Mouse (Mus musculus): Measurements from ENCODE around the gene Npc2. TPM values are rescaled to one million over a fixed set of nuclear protein-coding genes. Genes with fewer than 3 reads are reported as not detected.

The Npc2 gene
- total RNA-seq (2021) = 10 to 100 TPM; 36.7 to 38.0 TPM
- long read RNA-seq, transcript Npc2-201 (4 exons, 3,299 nt) = major isoform, 111 of 117 reads
- long read RNA-seq, partial matches to known transcripts = 4 of 117 reads
- long read RNA-seq, other reads (novel, unspliced or antisense) = 1 of 117 reads

GRCm38 (mm10) chr12:84772726-84773441, at the start of gene Npc2, which contains the start of gene Isca2:
Npc2 (minus strand) TSS chr12:84773152.
Isca2 (plus strand) TSS chr12:84773251.
- peak; percentile 90 to 94 for DNase-seq (ENCODE audit: low spot score in 2 of 2)

DNA sequence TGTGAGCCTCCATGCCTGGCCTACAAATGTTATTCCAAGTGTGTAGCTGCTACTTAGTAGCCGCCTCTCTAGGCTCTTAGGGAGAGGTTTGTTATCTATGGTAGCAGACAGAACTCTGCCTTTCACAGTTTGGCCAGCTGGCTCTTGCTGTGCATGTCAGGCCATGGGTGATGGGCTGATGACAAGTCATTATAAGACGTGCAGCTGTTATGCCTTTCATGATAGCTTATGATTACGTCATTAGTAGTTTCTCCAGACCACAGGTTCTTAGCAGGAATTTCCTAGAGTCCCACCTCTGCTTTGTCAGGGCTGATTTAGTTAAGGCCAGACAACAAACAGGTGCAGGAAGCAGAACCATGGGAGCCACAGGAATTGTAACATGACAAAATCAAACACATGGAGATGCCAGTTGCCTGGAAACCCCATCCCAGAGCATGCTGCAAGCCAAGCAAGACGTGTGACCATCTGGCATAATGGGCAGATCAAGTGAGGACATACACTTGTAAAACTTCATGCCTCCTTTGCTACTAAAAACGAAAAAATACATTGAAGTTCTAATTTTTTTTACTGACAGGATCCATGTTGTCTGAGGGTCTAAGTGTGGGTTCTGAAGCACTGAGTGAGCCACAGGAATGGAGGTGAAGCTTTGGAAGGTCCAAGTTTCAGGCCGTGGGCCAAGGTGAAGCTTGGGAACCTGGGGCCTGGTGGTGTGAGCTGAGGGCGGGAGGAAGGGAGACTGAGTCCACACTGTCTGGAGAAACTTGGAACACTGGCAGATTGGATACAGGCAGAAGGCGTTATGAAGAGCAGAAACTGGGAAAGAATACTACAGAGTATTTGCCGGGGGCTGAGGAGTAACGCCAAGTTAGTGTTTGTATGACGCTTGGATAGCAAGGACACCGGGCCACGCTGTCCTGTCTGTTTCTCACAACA, 46.5 kb upstream of the Npc2 start:
- DNase-seq (ENCODE audit: low spot score in 2 of 2) = peak; percentile 40 to 53

DNA sequence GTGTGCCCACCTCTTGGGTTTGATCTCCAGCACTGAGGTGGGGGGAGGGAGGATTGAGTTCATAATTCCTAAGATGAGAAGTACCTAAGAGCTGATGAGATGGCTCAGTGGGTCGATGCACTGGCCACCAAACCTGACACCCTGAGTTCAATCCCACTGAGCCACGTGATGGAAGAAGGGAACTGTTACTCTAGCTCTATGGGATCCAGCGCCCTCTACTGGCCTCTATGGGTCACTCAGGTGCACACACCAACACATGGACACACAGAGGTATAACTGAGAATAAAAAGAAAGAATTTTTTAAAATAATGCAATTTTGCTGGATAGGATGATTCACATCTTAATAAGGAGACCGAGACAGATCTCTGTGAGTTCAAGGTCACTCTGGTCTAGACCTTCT, 45.5 kb upstream of the Npc2 start:
- no peak for DNase-seq (ENCODE audit: low spot score in 2 of 2)

DNA sequence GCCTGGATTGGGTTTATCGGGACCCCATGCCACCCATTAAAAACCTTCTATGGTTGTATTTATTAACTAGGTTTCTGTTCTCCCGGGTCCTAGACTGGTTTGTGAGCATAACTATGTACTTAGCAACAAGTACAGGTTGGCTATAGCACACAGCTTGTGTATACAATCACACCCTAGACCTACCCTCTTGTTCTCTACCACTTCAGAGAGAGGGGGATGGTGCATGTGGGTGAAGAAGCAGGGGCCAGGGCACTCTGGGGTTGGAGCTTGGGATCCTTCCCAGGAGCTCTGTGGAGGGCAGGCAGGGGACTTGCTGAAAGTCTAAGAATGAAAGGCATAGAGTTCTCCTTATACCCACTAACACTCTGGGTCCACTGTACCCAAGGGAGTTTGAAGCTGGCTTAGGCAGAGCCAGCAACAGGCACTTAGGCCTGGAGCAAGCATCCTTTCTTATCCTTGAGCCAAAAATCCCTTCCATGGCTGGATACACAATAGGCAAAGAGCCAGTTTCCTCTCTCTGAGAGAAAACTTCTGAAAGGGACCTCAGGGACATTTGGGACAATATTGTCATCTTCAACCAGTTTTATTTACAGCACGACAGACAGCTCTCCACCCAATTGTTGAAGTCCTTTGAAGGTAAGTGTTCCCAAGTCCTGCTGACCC, 41.8 kb upstream of the Npc2 start:
- no peak for DNase-seq (ENCODE audit: low spot score in 2 of 2)

GRCm38 (mm10) chr12:84813773-84814172, 40.8 kb upstream of the Npc2 start:
- no peak for DNase-seq (ENCODE audit: low spot score in 2 of 2)

DNA sequence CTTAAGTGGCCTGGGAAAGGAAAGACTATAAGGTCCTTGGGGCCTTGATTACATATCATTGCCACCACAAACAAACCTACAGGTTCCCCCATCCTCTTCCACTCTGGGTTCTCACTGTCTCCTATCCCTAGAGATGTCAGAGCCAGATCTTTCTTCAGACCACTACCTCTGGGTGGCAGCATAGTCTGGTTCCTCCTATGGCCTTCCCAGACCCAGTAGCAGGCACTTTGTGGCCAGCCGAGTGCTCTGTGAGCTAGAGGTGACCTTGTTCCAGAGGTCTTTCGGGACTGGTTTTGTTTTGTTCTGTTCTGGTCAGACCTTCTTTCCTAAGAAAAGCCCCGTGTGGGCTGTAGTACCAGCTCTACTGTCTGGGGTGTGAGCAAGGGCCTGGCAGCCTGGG, 39.1 kb upstream of the Npc2 start:
- DNase-seq (ENCODE audit: low spot score in 2 of 2) = no peak

DNA sequence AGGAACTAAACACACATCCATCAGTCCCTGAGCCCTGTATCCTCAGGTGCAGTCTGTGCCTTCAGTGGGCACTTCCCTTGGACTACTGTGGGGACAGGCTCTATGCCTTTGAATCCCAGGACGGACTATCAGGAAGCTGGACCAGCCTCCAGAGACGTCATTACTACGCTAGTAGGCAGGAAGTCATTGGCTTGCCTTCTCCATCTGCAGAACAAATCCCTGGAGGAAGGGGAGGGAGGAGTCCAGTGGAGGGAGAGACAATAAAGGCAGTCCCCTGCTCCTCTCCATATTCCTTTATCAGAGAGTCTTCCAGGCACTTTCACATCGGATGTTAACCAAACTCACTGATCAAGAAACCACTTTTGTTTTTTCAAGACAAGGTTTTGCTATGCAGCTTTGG, 38.6 kb upstream of the Npc2 start:
- no peak for DNase-seq (ENCODE audit: low spot score in 2 of 2)

- DNase-seq (ENCODE audit: low spot score in 2 of 2) = no peak
Observed at GRCm38 (mm10) chr12:84810810-84811209, 37.9 kb upstream of the Npc2 start.

DNA sequence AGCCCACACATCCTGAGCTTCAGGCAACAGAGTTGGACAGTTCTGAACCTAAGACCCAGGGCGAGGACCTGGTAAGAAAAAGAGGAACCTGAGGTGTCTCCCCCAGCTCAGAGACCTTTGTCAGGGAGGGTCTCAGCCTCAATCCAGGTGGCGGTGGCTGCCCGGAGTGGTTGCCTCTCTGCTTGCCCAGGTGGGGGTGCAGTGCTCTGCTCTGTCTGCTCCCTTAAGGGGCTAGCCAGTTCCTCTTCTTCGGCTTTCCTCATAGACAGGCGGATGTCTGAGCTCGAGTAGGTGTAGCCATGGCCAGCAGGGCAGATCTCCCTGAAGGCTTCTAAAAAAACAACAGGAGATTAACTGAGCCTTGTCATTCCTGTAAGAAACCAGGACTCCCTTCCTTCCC, 36.1 kb upstream of the Npc2 start:
- DNase-seq (ENCODE audit: low spot score in 2 of 2) = no peak

DNA sequence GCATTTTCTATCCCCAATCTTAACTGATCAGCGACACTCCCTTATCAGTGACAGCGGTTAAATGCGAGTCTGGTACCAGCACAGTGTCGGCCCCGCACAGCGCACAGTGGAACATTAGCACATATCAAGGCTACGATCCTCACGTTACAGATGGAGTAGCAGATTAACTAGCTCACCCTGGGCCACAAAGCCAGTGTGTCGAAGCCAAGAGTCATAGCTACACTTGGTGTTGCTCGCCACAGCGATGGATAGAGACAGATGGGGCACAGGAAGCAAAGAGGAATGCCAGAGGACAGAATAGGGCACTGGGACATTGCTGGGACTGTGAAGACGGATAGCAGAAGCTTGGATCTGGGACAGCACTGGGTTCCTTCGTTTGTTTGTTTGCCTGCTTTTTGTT, 34.4 kb upstream of the Npc2 start:
- no peak for DNase-seq (ENCODE audit: low spot score in 2 of 2)

- no peak for DNase-seq (ENCODE audit: low spot score in 2 of 2)
Observed at GRCm38 (mm10) chr12:84806726-84807125, 33.8 kb upstream of the Npc2 start.

GRCm38 (mm10) chr12:84806010-84806409, 33.1 kb upstream of the Npc2 start:
- no peak for DNase-seq (ENCODE audit: low spot score in 2 of 2)

DNA sequence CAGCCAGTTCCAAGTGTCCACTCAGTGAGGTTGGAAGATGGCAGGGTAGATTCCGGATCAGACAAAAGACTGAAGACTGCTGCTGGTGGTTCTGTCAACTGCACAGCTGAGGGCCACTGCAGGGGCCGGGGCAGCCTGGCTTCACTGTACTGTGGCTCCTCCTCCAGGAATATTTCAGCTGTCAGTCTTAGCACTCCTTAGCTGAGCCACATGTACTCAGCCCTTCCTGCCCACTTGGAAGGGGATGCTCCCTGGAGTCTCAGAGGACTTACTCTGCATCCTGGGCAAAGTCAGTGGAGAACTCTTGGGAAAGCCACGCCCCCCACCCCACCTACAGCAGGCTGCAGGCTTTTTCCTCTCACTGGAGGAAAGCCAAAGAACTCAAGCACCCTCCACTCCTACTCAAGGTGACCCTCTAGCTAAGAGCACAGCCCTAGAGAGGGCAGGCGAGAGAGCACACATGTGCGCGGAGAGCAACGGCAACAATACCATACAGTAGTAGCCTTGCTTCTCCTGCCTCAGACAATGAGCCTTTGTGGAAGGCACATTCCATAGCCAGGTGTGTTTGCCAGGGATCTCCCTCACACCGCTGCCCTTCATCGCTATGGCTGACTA, 32.4 kb upstream of the Npc2 start:
- DNase-seq (ENCODE audit: low spot score in 2 of 2) = no peak

DNA sequence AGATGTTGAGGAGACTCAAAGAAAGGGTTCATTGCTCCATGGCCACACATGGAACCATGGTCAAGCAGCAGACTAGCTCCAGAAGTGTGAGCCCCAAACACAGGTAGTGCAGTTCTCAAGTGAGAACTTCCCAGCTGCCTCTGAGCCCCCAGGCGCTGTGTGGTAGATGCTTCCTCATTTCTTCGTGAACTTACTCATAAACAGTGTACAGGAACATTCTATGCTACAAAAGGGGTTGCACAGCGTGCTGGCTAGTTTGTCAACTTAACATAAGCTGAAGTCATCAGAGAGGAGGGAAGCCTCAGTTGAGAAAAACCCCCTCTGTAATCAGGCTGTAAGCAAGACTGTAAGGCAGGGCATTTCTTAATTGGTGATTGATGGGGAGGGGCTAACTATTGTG, 29.7 kb upstream of the Npc2 start:
- DNase-seq (ENCODE audit: low spot score in 2 of 2) = no peak

DNA sequence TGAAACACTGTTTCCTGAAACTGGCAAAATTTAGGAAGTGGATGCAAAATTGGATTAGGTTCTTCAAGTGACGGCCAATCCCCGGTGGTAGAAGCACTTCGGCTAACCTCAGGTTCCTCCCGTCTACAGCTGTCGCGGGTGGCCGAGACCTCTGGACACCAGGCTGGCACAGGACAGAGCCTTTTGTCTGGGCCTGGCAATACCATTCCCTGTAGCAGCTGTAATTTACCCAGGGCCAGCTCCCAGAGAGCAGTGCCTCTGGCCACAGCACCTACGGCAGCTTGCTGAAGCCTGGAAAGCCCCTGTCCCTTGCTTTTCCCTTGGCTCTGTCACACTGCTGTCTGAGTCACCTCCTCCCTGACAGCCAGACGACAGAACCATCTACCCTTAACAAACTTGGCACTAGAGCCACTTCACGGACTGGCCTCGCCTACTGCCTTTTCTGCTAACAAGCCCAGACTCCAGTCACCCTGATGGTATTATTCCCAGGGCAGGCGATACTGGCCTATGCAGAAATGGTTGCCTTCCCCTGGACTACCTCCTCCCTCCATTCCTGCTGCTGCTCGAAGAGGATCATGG, 28.7 kb upstream of the Npc2 start:
- DNase-seq (ENCODE audit: low spot score in 2 of 2) = no peak

GRCm38 (mm10) chr12:84800419-84800818, 27.5 kb upstream of the Npc2 start:
- DNase-seq (ENCODE audit: low spot score in 2 of 2) = no peak

- DNase-seq (ENCODE audit: low spot score in 2 of 2) = no peak
Observed at GRCm38 (mm10) chr12:84799086-84799485, 26.1 kb upstream of the Npc2 start.

GRCm38 (mm10) chr12:84794647-84795046, 21.7 kb upstream of the Npc2 start:
- DNase-seq (ENCODE audit: low spot score in 2 of 2) = no peak

GRCm38 (mm10) chr12:84792629-84793028, 19.7 kb upstream of the Npc2 start:
- no peak for DNase-seq (ENCODE audit: low spot score in 2 of 2)

GRCm38 (mm10) chr12:84790853-84791252, 17.9 kb upstream of the Npc2 start:
- no peak for DNase-seq (ENCODE audit: low spot score in 2 of 2)

DNA sequence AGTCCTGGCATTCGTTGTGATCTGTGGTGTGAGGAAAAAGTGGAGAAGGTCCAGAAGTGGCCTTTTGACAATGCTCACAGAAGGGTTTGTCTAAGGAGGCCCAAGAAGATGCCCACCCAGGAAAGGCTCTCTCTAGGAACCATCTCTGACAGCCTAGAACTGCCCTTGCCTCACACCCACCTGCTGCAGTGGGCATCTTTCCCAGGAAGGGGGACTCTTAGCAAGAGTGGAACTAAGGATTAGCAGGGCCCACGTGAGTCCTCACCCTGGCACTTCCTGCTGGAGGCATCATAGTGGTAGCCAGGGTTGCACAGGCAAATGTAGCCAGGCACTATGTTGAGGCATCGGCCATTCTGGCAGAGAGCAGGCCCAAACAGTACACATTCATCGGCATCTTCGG, 13.1 kb upstream of the Npc2 start:
- DNase-seq (ENCODE audit: low spot score in 2 of 2) = no peak

Data from layer of hippocampus, postnatal 10 days (tissue).